Mouse (Mus musculus): Measurements from ENCODE around the gene Cnga4.
"Not testable (repeated sequence)": the region's sequence is repeated elsewhere in the genome, so short reads cannot be mapped to it uniquely, and the experiment has no call there.

Cnga4 gene

GRCm38 (mm10) chr7:105416529-105416928, 12.2 kb downstream of the Cnga4 start:
- DNase-seq (ENCODE audit: low read depth, low spot score), result no peak

GRCm38 (mm10) chr7:105418106-105418505, 13.7 kb downstream of the Cnga4 start:
- DNase-seq (ENCODE audit: low read depth, low spot score), result no peak

- no peak for DNase-seq (ENCODE audit: low read depth, low spot score)
Measured at GRCm38 (mm10) chr7:105420903-105421302, 16.5 kb downstream of the Cnga4 start.

GRCm38 (mm10) chr7:105424368-105424767, 20.0 kb downstream of the Cnga4 start:
- DNase-seq (ENCODE audit: low read depth, low spot score), result no peak

- peak; percentile 8 for DNase-seq (ENCODE audit: low read depth, low spot score)
Measured at GRCm38 (mm10) chr7:105425424-105426043, 21.2 kb downstream of the Cnga4 start, which contains the start of gene Cckbr. TSS of gene Cckbr (plus strand) at chr7:105425731.

GRCm38 (mm10) chr7:105426051-105426450, 21.7 kb downstream of the Cnga4 start:
- no peak for DNase-seq (ENCODE audit: low read depth, low spot score)

- no peak for DNase-seq (ENCODE audit: low read depth, low spot score)
Measured at GRCm38 (mm10) chr7:105432058-105432457, 27.7 kb downstream of the Cnga4 start.

GRCm38 (mm10) chr7:105433859-105434258, 29.5 kb downstream of the Cnga4 start:
- no peak for DNase-seq (ENCODE audit: low read depth, low spot score)

- DNase-seq (ENCODE audit: low read depth, low spot score), result no peak
Measured at GRCm38 (mm10) chr7:105434798-105435197, 30.4 kb downstream of the Cnga4 start.

GRCm38 (mm10) chr7:105437979-105438772, 33.8 kb downstream of the Cnga4 start:
- no peak for DNase-seq (ENCODE audit: low read depth, low spot score)

- no peak for DNase-seq (ENCODE audit: low read depth, low spot score)
Measured at GRCm38 (mm10) chr7:105441426-105441825, 37.1 kb downstream of the Cnga4 start.

- no peak for DNase-seq (ENCODE audit: low read depth, low spot score)
Measured at GRCm38 (mm10) chr7:105445076-105445475, 40.7 kb downstream of the Cnga4 start.

GRCm38 (mm10) chr7:105453345-105453744, 49.0 kb downstream of the Cnga4 start:
- DNase-seq (ENCODE audit: low read depth, low spot score), result not testable (repeated sequence)

All from forelimb bud, embryonic 11.5 days (tissue).